ENCODE assay signal across 8 mouse cellular contexts in the genomic region with DNA sequence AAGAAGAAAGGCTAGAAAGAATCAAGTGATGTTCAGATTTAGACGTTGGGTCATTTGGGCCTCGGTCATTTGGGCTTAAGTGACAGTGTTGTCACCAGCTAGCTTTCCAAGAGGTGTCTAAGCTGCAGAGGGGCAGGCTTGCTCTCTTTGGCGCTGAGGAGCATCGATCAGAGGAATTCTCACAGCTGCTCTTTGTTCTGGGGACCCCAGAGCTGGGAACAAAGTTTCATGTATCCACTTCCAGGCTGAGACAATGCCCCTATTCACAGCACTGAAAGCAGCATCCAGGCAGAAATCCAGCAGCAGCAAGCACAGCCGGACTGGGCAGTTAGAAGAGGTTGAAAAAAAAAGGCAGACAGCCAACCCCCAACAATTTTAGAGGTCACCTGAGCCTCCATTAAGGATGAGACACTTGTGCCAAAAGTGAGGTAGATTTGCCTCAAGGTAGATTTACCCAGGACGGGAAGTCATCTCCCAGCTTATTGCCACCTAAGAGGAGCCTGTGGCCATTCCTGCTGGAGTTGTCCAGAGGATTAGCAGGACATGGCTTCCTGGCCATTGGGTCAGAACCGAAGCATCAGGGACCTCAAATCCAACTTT.
DNase-seq lines count a peak whose midpoint lies in the region; ATAC-seq and TF ChIP-seq lines count a peak whose summit lies in the region.

No protein-coding gene starts in this region.

- H3K4me1 ChIP-seq in forebrain, postnatal 0 days (ENCODE audit: insufficient read depth), result peaks cover 12% of the 10 kb centered on the region
- peaks cover 10% of the 10 kb centered on the region; the same call in 1 of the 2 replicates for H3K4me1 ChIP-seq in limb, embryonic 10.5 days

- TF ChIP-seq CTCF in forebrain, postnatal 0 days (IDR thresholded peaks at IDR 0.05; ENCODE audit: low read depth), result no peak

- peak; percentile 69 to 77 for DNase-seq in right cerebral cortex, postnatal 10 days (ENCODE audit: low spot score in 2 of 2)
- DNase-seq in right cerebral cortex, postnatal 14 days, result no peak
- peak; percentile 55 for DNase-seq in forebrain, postnatal 0 days
- no peak for DNase-seq in limb, embryonic 10.5 days (ENCODE audit: low spot score)
- DNase-seq in telencephalon, adult 2 months (ENCODE audit: low read depth, low spot score), result peak; percentile 52
- DNase-seq in cerebellum, adult 9-10 months, result no peak
- DNase-seq in kidney, adult 9 months, result no peak
- no peak for DNase-seq in heart, adult 9 months (ENCODE audit: low spot score in 2 of 2)

- peak; percentile 85 for ATAC-seq in forebrain, postnatal 0 days

- H3K4me2 ChIP-seq in forebrain, postnatal 0 days (ENCODE audit: low read depth), result no peak overlapping the region

- 0 out of 2 replicates have a peak overlapping the region, but pooled peaks have one; percentile 30 for H3K27ac ChIP-seq in forebrain, postnatal 0 days (ENCODE audit: low read depth, low read length)
- H3K27ac ChIP-seq in limb, embryonic 10.5 days, result peak overlapping the region; percentile 59

- no peak overlapping the region for H3K4me3 ChIP-seq in forebrain, postnatal 0 days (ENCODE audit: low read depth, low read length)
- no peak overlapping the region for H3K4me3 ChIP-seq in limb, embryonic 10.5 days

- 14% methylated on average over 7 of the region's 7 CpGs for WGBS in forebrain, postnatal 0 days
- WGBS in limb, embryonic 10.5 days, result 76% methylated on average over 7 of the region's 7 CpGs

- no peaks in the 10 kb centered on the region for H3K9me3 ChIP-seq in forebrain, postnatal 0 days (ENCODE audit: low read length)
- H3K9me3 ChIP-seq in limb, embryonic 10.5 days (replicated peaks), result no peaks in the 10 kb centered on the region

- no peaks in the 10 kb centered on the region for H3K27me3 ChIP-seq in forebrain, postnatal 0 days (ENCODE audit: insufficient read depth, low read length)
- no peaks in the 10 kb centered on the region for H3K27me3 ChIP-seq in limb, embryonic 10.5 days (ENCODE audit: low read depth, poor library complexity, severe bottlenecking)

- no peaks in the 10 kb centered on the region for H3K36me3 ChIP-seq in forebrain, postnatal 0 days (ENCODE audit: insufficient read depth)
- H3K36me3 ChIP-seq in limb, embryonic 10.5 days, result no peaks in the 10 kb centered on the region

- H3K9ac ChIP-seq in forebrain, postnatal 0 days, result no peak overlapping the region

Comparison
In these comparisons a context has a peak if more than half of its experiments do, and no peak if none do; other contexts are left out.
1. DNase-seq: peak in right cerebral cortex, postnatal 10 days (2 of 2), forebrain, postnatal 0 days (single experiment) and telencephalon, adult 2 months (single experiment); none in right cerebral cortex, postnatal 14 days (single experiment), limb, embryonic 10.5 days (single experiment), cerebellum, adult 9-10 months (single experiment), kidney, adult 9 months (single experiment) and heart, adult 9 months (0 of 2).